Mouse (Mus musculus) embryonic fibroblast, embryonic 13.5 days (primary cell): ENCODE data around the gene Gm9833.
"Not testable (repeated sequence)": the region's sequence is repeated elsewhere in the genome, so short reads cannot be mapped to it uniquely, and the experiment has no call there.

Experiments
- CTCF ChIP-seq: IDR thresholded peaks from 2 replicates; pipeline ENCODE4 v1.5.1; 2011; ENCODE audit warnings: mild to moderate bottlenecking, control low read depth, low read length, moderate library complexity, borderline replicate concordance; ENCODE audit not compliant: insufficient read depth
- POLR2A ChIP-seq: IDR thresholded peaks from 2 replicates; pipeline ENCODE4 v1.6.1; 2011; ENCODE audit warnings: low read depth, mild to moderate bottlenecking, control low read depth, low read length, moderate library complexity

DNA sequence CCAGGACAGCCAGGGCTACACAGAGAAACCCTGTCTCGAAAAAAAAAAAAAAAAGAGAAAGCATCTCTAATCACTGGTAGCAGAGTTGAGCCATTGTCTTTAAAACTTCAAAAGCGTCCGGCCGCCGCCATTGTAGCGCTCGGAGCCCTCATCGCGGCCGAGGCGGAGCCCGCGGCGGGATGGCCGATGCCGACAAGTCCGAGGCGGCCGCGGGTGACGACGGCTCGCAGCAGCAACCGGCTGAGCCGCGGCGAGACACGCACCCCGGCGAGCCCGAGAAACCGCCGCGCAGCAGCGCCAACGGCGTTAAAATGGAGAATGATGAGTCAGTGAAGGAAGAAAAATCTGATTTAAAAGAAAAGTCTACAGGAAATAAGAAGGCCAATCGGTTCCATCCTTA, at the start of gene Gm9833:
- TF ChIP-seq POLR2A, CTCF: not testable (repeated sequence)
